Mouse (Mus musculus): ENCODE data around the gene Aqp9.

Gene Aqp9

GRCm38 (mm10) chr9:71167473-71168215 is 838 bp downstream of the Aqp9 start:
- no peak for DNase-seq (ENCODE audit: low spot score)

GRCm38 (mm10) chr9:71166871-71167465 is 1.5 kb downstream of the Aqp9 start:
- DNase-seq (ENCODE audit: low spot score), result no peak

- DNase-seq (ENCODE audit: low spot score), result no peak
These were observed 2.3 kb downstream of the Aqp9 start for GRCm38 (mm10) chr9:71166019-71166705.

- no peak for DNase-seq (ENCODE audit: low spot score)
These were observed 3.0 kb downstream of the Aqp9 start for GRCm38 (mm10) chr9:71165510-71165909.

GRCm38 (mm10) chr9:71165061-71165460 is 3.4 kb downstream of the Aqp9 start:
- no peak for DNase-seq (ENCODE audit: low spot score)

- DNase-seq (ENCODE audit: low spot score), result no peak
These were observed 4.1 kb downstream of the Aqp9 start for GRCm38 (mm10) chr9:71164353-71164752.

- no peak for DNase-seq (ENCODE audit: low spot score)
These were observed 5.4 kb downstream of the Aqp9 start for GRCm38 (mm10) chr9:71162858-71163740.

GRCm38 (mm10) chr9:71162131-71162857 is 6.2 kb downstream of the Aqp9 start:
- no peak for DNase-seq (ENCODE audit: low spot score)

DNA sequence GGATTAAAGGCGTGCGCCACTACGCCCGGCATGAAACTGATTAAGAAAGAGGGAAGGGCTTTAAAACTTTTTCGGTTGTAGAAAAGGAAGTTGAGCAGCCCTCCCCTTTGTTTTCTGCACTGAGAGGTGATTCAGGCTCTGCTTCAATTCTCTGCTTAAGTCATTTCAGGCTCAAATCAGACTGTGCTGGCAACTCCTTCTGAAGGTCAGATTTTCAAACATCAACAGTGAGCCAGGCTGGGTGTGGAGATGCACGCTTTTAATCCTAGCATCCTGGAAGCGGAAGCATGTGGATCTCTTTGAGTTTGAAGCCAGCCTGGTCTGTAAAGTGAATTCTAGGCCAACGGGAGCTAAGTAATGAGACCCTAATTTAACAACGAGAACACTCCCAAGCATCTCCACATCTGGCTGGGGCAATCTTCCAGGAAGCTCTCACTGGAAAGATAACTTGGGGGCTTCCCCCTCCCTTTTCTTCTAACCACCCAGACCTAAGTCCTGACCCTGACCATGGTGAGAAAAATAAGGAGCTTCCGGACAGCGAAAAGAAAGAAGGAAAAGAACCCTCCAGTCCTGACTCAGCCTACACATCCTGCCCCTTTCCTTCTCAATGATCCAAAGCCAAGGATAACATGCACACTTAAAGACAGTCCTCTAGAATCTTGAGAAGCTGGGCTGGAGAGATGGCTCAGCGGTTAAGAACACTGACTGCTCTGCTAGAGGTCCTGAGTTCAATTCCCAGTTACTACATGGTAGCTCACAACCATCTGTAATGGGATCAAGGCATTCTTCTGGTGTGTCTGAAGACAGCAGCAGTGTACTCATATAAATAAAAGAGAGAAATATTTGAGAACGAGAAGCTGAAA is 7.4 kb downstream of the Aqp9 start:
- no peak for DNase-seq (ENCODE audit: low spot score)

DNA sequence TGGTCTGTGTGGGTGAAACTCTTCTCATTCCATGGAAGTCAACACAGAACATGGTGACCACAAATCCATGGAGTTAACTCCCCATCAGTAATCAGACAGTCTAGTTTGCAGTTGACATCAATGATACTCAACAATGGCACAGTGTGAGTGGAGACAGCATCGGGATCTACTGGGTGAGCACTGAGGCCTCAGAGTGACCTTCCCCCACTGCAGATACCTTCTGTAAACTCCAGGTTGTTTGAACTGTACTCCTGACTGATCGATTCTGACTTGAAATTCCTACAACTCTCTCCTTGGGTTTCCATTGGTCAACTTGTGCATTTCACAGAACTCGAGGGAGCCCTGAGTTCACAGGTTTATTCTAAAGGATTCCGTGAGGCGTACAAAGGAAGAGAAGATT is 8.8 kb downstream of the Aqp9 start:
- no peak for DNase-seq (ENCODE audit: low spot score)

DNA sequence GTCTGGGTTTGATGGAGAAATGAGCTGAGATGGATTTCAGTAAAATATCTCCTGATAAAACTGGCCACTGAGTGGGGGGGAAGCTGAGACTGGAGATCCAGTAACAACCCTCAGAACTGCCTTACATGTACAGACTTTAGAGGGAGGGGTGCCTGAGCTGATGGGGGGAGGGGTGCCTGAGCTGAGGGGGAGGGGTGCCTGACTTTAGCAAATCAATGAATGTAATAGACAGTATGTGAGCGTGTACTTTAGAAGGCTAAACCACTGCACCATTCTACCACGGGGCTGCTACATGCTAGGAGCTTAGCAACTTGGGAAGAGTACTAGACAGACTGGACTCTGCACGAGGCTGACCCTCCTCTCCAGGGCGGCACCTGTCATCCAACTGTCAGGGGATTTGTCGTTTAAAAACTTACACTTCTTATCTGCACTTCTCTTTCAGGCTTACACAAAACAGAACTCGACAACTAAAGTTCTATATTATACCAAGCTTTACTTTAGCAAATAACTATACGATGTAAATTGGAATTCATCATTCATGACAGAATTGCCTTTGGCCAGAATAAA is 9.3 kb downstream of the Aqp9 start:
- DNase-seq (ENCODE audit: low spot score), result no peak

GRCm38 (mm10) chr9:71157921-71158646 is 10.4 kb downstream of the Aqp9 start:
- DNase-seq (ENCODE audit: low spot score), result no peak

DNA sequence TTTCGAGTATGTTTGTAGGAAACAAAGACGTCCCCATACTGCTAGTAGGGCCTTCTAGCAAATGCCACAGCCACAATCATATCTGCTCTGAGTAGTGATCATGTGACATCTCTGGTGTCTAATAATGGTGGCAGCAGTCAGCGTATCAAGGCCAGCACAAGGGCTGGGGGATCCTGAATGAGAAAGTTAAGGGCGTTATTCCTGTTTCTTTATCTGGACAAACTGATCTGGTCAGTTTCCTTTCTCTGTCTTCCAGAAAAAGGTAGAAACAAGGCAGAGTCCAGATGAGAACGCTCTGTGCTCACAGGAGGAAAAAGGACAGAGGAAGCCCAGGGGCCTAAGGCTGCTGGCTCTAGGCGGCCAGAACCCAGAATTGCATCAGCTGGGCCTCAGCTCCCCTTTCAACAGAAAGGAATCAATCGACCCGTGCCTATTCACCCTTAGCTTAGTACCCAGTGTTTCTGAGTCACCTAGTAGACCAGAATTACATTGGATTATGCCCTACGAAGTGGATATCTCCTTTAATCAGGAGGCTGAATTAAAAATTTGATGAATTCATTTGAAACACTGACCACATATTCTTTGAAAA is 11.9 kb downstream of the Aqp9 start:
- DNase-seq (ENCODE audit: low spot score), result no peak

DNA sequence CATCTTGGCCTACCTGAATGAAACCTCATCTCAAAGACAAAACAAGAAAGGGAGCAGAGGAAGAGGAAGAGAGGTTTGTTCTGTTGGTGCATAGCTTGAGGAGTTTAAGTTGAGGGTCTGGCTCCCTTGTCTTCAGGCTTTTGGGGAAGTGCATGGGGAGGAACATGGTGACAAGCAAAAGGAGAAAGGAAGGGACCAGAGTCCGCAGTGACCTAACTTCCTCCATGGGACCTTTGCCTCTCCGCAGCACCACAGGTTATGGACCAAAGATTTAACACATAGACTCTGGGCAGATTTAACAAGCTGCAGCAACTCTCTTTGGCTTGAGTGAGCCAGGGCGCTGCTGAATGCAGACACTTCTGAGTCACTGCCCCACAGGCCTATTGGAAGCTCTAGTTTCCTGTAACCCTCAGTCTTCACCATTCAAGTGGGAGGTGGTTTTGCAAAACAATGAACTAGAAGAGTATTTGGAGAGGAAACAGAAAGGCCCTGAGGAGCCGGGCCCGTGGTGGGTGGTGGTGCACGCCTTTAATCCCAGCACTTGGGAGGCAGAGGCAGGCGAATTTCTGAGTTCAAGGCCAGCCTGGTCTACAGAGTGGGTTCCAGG is 13.0 kb downstream of the Aqp9 start:
- no peak for DNase-seq (ENCODE audit: low spot score)

GRCm38 (mm10) chr9:71151386-71151785 is 17.1 kb downstream of the Aqp9 start:
- no peak for DNase-seq (ENCODE audit: low spot score)

- DNase-seq (ENCODE audit: low spot score), result no peak
These were observed 18.3 kb downstream of the Aqp9 start for GRCm38 (mm10) chr9:71150175-71150574.

DNA sequence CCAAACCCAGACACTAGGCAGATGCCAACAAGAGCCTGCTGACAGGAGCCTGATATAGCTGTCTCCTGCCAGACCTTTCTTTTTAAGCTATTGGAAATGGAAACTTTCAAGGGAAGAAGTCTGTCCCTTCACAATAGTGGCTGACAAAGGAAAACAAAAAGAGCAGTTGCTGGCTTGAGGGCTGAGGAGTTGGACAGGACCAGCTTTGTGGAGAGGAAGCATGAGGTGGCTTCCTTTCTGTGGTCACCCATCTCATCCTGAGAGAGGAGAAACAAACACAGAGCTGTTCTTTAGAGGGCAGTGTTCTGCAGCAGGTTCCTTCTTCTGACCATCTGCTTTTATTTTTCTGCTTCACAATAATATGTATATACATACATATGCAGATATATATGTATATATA is 19.6 kb downstream of the Aqp9 start:
- DNase-seq (ENCODE audit: low spot score), result no peak

DNA sequence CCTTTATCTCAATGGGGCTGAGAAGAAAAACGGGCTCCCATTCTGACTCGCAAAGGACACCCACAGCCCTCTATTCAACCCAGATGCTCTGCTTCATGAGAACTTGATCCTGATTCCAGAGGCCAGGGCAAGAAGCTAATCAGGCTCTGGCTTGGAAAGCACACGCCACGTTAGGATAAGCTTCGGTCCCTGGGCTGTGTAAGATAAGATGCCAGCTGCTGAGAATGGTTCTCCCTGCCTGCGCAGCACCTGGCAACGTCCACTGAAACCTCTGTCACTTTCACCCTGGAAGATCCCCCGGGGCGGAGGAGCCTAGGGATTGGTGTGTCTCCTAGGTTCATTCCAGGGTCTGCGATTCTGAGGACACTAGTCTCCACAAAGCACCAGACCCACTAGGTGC is 22.3 kb downstream of the Aqp9 start:
- no peak for DNase-seq (ENCODE audit: low spot score)

- no peak for DNase-seq (ENCODE audit: low spot score)
These were observed 28.3 kb downstream of the Aqp9 start for GRCm38 (mm10) chr9:71140205-71140604.

All from layer of hippocampus, adult 9-10 months (tissue).